Mouse (Mus musculus): ENCODE data around the gene Snd1.

DNA sequence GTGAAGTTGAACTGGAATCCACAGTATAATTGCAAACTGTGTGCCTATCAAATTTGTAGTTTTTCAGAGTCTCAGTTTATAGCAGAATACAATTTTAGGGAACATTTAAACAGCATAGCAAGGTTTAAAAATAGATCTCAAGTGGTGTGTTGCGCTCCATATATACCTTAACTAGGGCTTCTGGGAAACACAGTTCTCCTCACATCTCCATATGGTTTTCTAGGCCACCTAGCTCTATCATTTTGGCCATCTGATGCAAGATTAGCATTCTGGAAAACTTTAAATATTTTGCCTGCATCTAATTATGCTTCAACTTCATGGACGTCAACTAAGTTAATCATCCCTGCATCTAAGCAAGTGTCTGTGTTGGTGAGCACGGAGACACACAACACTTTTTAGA, 107.9 kb downstream of the Snd1 start:
- no peak for TF ChIP-seq CTCF (IDR thresholded peaks at IDR 0.05; ENCODE audit: low read depth)
- TF ChIP-seq EP300 (IDR thresholded peaks at IDR 0.05; ENCODE audit: low read depth) = no peak

Measured in liver, postnatal 0 days (tissue).